Mouse (Mus musculus) embryo, embryonic 11.5 days (tissue): ENCODE measurements around the gene Cd27.

Source experiments
- DNase-seq: peaks from one replicate; pipeline ENCODE4 v3.0.0-alpha.2; 2012; ENCODE audit warnings: low read depth, low spot score

Cd27 gene

GRCm38 (mm10) chr6:125252285-125252684, 15.5 kb upstream of the Cd27 start:
- DNase-seq, result no peak

GRCm38 (mm10) chr6:125244551-125244950, 7.7 kb upstream of the Cd27 start:
- DNase-seq, result no peak

GRCm38 (mm10) chr6:125241566-125241965, 4.8 kb upstream of the Cd27 start:
- DNase-seq, result no peak

- no peak for DNase-seq
Observed at GRCm38 (mm10) chr6:125240617-125241016, 3.8 kb upstream of the Cd27 start.

GRCm38 (mm10) chr6:125239547-125239946, 2.7 kb upstream of the Cd27 start:
- DNase-seq, result no peak

GRCm38 (mm10) chr6:125238396-125238795, 1.6 kb upstream of the Cd27 start:
- DNase-seq, result no peak

GRCm38 (mm10) chr6:125237421-125237820, 611 bp upstream of the Cd27 start:
- no peak for DNase-seq

- DNase-seq, result no peak
Observed at GRCm38 (mm10) chr6:125236341-125236740, 469 bp downstream of the Cd27 start.

- DNase-seq, result no peak
Observed at GRCm38 (mm10) chr6:125234520-125234828, 2.3 kb downstream of the Cd27 start.

GRCm38 (mm10) chr6:125233816-125234519, 2.8 kb downstream of the Cd27 start:
- DNase-seq, result no peak

- no peak for DNase-seq
Observed at GRCm38 (mm10) chr6:125232516-125232915, 4.3 kb downstream of the Cd27 start.

GRCm38 (mm10) chr6:125232045-125232437, 4.8 kb downstream of the Cd27 start:
- DNase-seq, result no peak

- no peak for DNase-seq
Observed at GRCm38 (mm10) chr6:125231117-125232044, 5.4 kb downstream of the Cd27 start, which contains the start of gene Tapbpl. Tapbpl (minus strand) TSS chr6:125231860.

- DNase-seq, result no peak
Observed at GRCm38 (mm10) chr6:125230571-125230970, 6.2 kb downstream of the Cd27 start.

- DNase-seq, result no peak
Observed at GRCm38 (mm10) chr6:125225518-125226115, 11.2 kb downstream of the Cd27 start.

GRCm38 (mm10) chr6:125222577-125222976, 14.2 kb downstream of the Cd27 start:
- no peak for DNase-seq

- no peak for DNase-seq
Observed at GRCm38 (mm10) chr6:125222146-125222545, 14.7 kb downstream of the Cd27 start.

GRCm38 (mm10) chr6:125221115-125221745, 15.6 kb downstream of the Cd27 start:
- no peak for DNase-seq

GRCm38 (mm10) chr6:125218963-125219362, 17.8 kb downstream of the Cd27 start:
- DNase-seq, result peak; percentile 51

GRCm38 (mm10) chr6:125217899-125218298, 18.9 kb downstream of the Cd27 start:
- no peak for DNase-seq

GRCm38 (mm10) chr6:125216898-125217297, 19.9 kb downstream of the Cd27 start:
- DNase-seq, result no peak
